9 mouse cellular contexts compared by ENCODE assay signal in the genomic region with DNA sequence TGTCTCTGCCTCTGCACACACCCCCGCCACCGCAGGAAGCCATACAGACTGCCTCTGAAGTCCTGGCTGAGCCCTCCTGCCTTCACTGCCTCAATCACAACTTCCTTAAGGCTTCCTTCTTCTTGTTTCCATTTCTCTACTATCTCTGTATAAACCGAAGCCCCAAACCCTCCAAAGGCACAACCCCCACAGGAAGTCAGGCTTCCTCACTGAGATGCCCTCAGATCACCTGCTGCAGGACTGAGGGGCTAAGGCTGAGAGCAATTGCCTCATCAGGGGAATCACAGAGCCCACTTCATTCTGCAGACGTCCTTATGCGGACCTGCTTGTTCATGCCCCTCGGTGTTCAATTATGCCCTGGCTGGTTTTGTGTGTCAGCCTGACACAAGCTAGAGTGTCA. TPM values are rescaled to one million over a fixed set of nuclear protein-coding genes. Genes with fewer than 3 reads are reported as not detected.
DNase-seq lines count a peak whose midpoint lies in the region; ATAC-seq and TF ChIP-seq lines count a peak whose summit lies in the region.
"Had no signal": no experiment of that assay in that cellular context is flagged by ENCODE, and none has a peak within 500 bp of the region (broad histone marks: within the 10 kb centered on the region; RNA-seq: fewer than 3 reads in every experiment).

No protein-coding gene starts in this region.

- WGBS in heart, embryonic 16.5 days = 72% methylated on average over 6 of the region's 6 CpGs
- 24% methylated on average over 6 of the region's 6 CpGs for WGBS in bone marrow, adult 2 months
- 89% methylated on average over 6 of the region's 6 CpGs for WGBS in intestine, embryonic 14.5 days
- 90% methylated on average over 6 of the region's 6 CpGs for WGBS in neural tube, embryonic 13.5 days

- H3K27me3 ChIP-seq in heart, embryonic 16.5 days (ENCODE audit: control insufficient read depth, insufficient read depth, low read length) = no peaks in the 10 kb centered on the region
- no peaks in the 10 kb centered on the region for H3K27me3 ChIP-seq in intestine, embryonic 14.5 days (replicated peaks; ENCODE audit: control insufficient read depth, insufficient read depth, low read length)
- no peaks in the 10 kb centered on the region; the same call in 1 of the 2 replicates for H3K27me3 ChIP-seq in neural tube, embryonic 13.5 days

- H3K36me3 ChIP-seq in heart, embryonic 16.5 days (ENCODE audit: control insufficient read depth, insufficient read depth) = peaks cover 11% of the 10 kb centered on the region
- peaks cover 32% of the 10 kb centered on the region for H3K36me3 ChIP-seq in intestine, embryonic 14.5 days (ENCODE audit: control insufficient read depth, insufficient read depth, low read length)
- H3K36me3 ChIP-seq in neural tube, embryonic 13.5 days = peaks cover 43% of the 10 kb centered on the region

- H3K27ac ChIP-seq in heart, embryonic 16.5 days (ENCODE audit: low read length) = no peak overlapping the region
- H3K27ac ChIP-seq in bone marrow, adult 2 months (ENCODE audit: control insufficient read depth, insufficient read depth, low read depth, low read length, poor library complexity) = peak overlapping the region; percentile 57; the same call in 1 of the 2 replicates
- H3K27ac ChIP-seq in intestine, embryonic 14.5 days (ENCODE audit: low read depth) = no peak overlapping the region
- H3K27ac ChIP-seq in neural tube, embryonic 13.5 days (replicated peaks) = no peak overlapping the region

- no peaks in the 10 kb centered on the region for H3K9me3 ChIP-seq in heart, embryonic 16.5 days (replicated peaks; ENCODE audit: control insufficient read depth, low read length)
- H3K9me3 ChIP-seq in intestine, embryonic 14.5 days (ENCODE audit: control insufficient read depth, low read length) = no peaks in the 10 kb centered on the region
- no peaks in the 10 kb centered on the region for H3K9me3 ChIP-seq in neural tube, embryonic 13.5 days

- no peak for ATAC-seq in heart, embryonic 16.5 days (replicated peaks; ENCODE audit: extremely low read depth, insufficient read depth, low FRiP score)
- ATAC-seq in intestine, embryonic 14.5 days (replicated peaks; ENCODE audit: low FRiP score, low TSS enrichment, low read depth) = no peak
- ATAC-seq in neural tube, embryonic 13.5 days (ENCODE audit: low read depth) = no peak

- H3K4me2 ChIP-seq in heart, embryonic 16.5 days (ENCODE audit: low read depth, low read length) = peak overlapping the region; percentile 96; the same call in 1 of the 2 replicates
- H3K4me2 ChIP-seq in intestine, embryonic 14.5 days (ENCODE audit: low read length) = peak overlapping the region; percentile 98; the same call in 1 of the 2 replicates
- peak overlapping the region; percentile 80 for H3K4me2 ChIP-seq in neural tube, embryonic 13.5 days

- no peak for TF ChIP-seq CTCF in bone marrow, adult 2 months (IDR thresholded peaks at IDR 0.05; ENCODE audit: control insufficient read depth, insufficient read depth, low read length)

- intact Hi-C loops in heart, postnatal 10 days (cut with DNase I) = no loop called here

- no peak overlapping the region for H3K4me3 ChIP-seq in heart, embryonic 16.5 days (ENCODE audit: low read length)
- peak overlapping the region; percentile 5 for H3K4me3 ChIP-seq in bone marrow, adult 2 months (replicated peaks; ENCODE audit: control insufficient read depth, low read depth, low read length)
- H3K4me3 ChIP-seq in intestine, embryonic 14.5 days (ENCODE audit: low read depth, low read length) = no peak overlapping the region
- H3K4me3 ChIP-seq in neural tube, embryonic 13.5 days = peak overlapping the region; percentile 78

- no peak for DNase-seq in heart, postnatal 10 days
- DNase-seq in intestine, embryonic 14.5 days (ENCODE audit: low spot score) = peak; percentile 44
- DNase-seq in embryo, embryonic 11 days = no peak
- no peak for DNase-seq in cerebellum, adult 18-20 months
- DNase-seq in adrenal gland, postnatal 36 days = no peak

- H3K4me1 ChIP-seq in heart, embryonic 16.5 days (ENCODE audit: control insufficient read depth, insufficient read depth, low read length) = peaks cover 17% of the 10 kb centered on the region
- H3K4me1 ChIP-seq in bone marrow, adult 2 months (ENCODE audit: control insufficient read depth, insufficient read depth, low read length) = peaks cover 11% of the 10 kb centered on the region
- peaks cover 13% of the 10 kb centered on the region for H3K4me1 ChIP-seq in intestine, embryonic 14.5 days (replicated peaks; ENCODE audit: control insufficient read depth, insufficient read depth, low read length)
- peaks cover 24% of the 10 kb centered on the region for H3K4me1 ChIP-seq in neural tube, embryonic 13.5 days (replicated peaks)

- no peak for TF ChIP-seq POLR2A in bone marrow, adult 2 months (IDR thresholded peaks at IDR 0.05; ENCODE audit: borderline replicate concordance, control insufficient read depth, low read depth, low read length)

- H3K9ac ChIP-seq in heart, embryonic 16.5 days (ENCODE audit: low read length) = no peak overlapping the region
- H3K9ac ChIP-seq in intestine, embryonic 14.5 days (ENCODE audit: low read length) = no peak overlapping the region
- peak overlapping the region; percentile 92 for H3K9ac ChIP-seq in neural tube, embryonic 13.5 days

RNA-seq across cellular contexts. Expression of a gene that starts 1.4 kb away (rescaled TPM):
- polyA plus RNA-seq in heart, embryonic 16.5 days (2015; fragmentation: Nextera tagmentation; extraction: Ambion mirVana) = 342 and 383 TPM in 2 replicates
- total RNA-seq in heart, postnatal 10 days (2021) = 100 to 1,000 TPM; 221 to 231 TPM
- 151 and 176 TPM in 2 replicates for polyA plus RNA-seq in bone marrow, adult 2 months (2011; ENCODE audit: insufficient read depth, insufficient read length, low replicate concordance, missing spikeins)
- 424 and 467 TPM in 2 replicates for polyA plus RNA-seq in intestine, embryonic 14.5 days (2014; fragmentation: Nextera tagmentation; extraction: Ambion mirVana)
- 520 and 589 TPM in 2 replicates for polyA plus RNA-seq in neural tube, embryonic 13.5 days (2015; fragmentation: Nextera tagmentation; extraction: Ambion mirVana)
- total RNA-seq in adrenal gland, postnatal 36 days (2021) = 100 to 1,000 TPM; 332 to 335 TPM

RNA-seq across cellular contexts. Expression of a gene that starts 8.2 kb away (rescaled TPM):
- 0.24 and 0.47 TPM in 2 replicates for polyA plus RNA-seq in heart, embryonic 16.5 days (2015; fragmentation: Nextera tagmentation; extraction: Ambion mirVana)
- total RNA-seq in heart, postnatal 10 days (2021) = not detected
- polyA plus RNA-seq in bone marrow, adult 2 months (2011; ENCODE audit: insufficient read depth, insufficient read length, low replicate concordance, missing spikeins) = 0.32 TPM in 1 of 2 replicates, not detected in the other
- polyA plus RNA-seq in intestine, embryonic 14.5 days (2014; fragmentation: Nextera tagmentation; extraction: Ambion mirVana) = 0.09 TPM in 1 of 2 replicates, not detected in the other
- not detected in 2 replicates for polyA plus RNA-seq in neural tube, embryonic 13.5 days (2015; fragmentation: Nextera tagmentation; extraction: Ambion mirVana)
- total RNA-seq in adrenal gland, postnatal 36 days (2021) = not detected
- total RNA-seq: left cerebral cortex, postnatal 10 days had no signal

RNA-seq across cellular contexts. Expression of a gene that starts 22.8 kb away (rescaled TPM):
- not detected in 2 replicates for polyA plus RNA-seq in heart, embryonic 16.5 days (2015; fragmentation: Nextera tagmentation; extraction: Ambion mirVana)
- total RNA-seq in heart, postnatal 10 days (2021) = not detected
- polyA plus RNA-seq in bone marrow, adult 2 months (2011; ENCODE audit: insufficient read depth, insufficient read length, low replicate concordance, missing spikeins) = not detected in 2 replicates
- not detected in 2 replicates for polyA plus RNA-seq in intestine, embryonic 14.5 days (2014; fragmentation: Nextera tagmentation; extraction: Ambion mirVana)
- not detected in 2 replicates for polyA plus RNA-seq in neural tube, embryonic 13.5 days (2015; fragmentation: Nextera tagmentation; extraction: Ambion mirVana)
- not detected for total RNA-seq in adrenal gland, postnatal 36 days (2021)
- total RNA-seq: left cerebral cortex, postnatal 10 days had no signal

RNA-seq across cellular contexts. Expression of a gene that starts 34.8 kb away (rescaled TPM):
- polyA plus RNA-seq in heart, embryonic 16.5 days (2015; fragmentation: Nextera tagmentation; extraction: Ambion mirVana) = not detected in 2 replicates
- not detected for total RNA-seq in heart, postnatal 10 days (2021)
- not detected in 2 replicates for polyA plus RNA-seq in bone marrow, adult 2 months (2011; ENCODE audit: insufficient read depth, insufficient read length, low replicate concordance, missing spikeins)
- polyA plus RNA-seq in intestine, embryonic 14.5 days (2014; fragmentation: Nextera tagmentation; extraction: Ambion mirVana) = not detected in 2 replicates
- polyA plus RNA-seq in neural tube, embryonic 13.5 days (2015; fragmentation: Nextera tagmentation; extraction: Ambion mirVana) = not detected in 2 replicates
- not detected for total RNA-seq in adrenal gland, postnatal 36 days (2021)
- total RNA-seq: left cerebral cortex, postnatal 10 days had no signal

RNA-seq across cellular contexts. Expression of a gene that starts 46.2 kb away (rescaled TPM):
- not detected in 2 replicates for polyA plus RNA-seq in heart, embryonic 16.5 days (2015; fragmentation: Nextera tagmentation; extraction: Ambion mirVana)
- not detected for total RNA-seq in heart, postnatal 10 days (2021)
- not detected in 2 replicates for polyA plus RNA-seq in bone marrow, adult 2 months (2011; ENCODE audit: insufficient read depth, insufficient read length, low replicate concordance, missing spikeins)
- not detected in 2 replicates for polyA plus RNA-seq in intestine, embryonic 14.5 days (2014; fragmentation: Nextera tagmentation; extraction: Ambion mirVana)
- not detected in 2 replicates for polyA plus RNA-seq in neural tube, embryonic 13.5 days (2015; fragmentation: Nextera tagmentation; extraction: Ambion mirVana)
- not detected for total RNA-seq in adrenal gland, postnatal 36 days (2021)
- total RNA-seq: left cerebral cortex, postnatal 10 days had no signal

Comparison
In these comparisons a context has a peak if more than half of its experiments do, and no peak if none do; other contexts are left out.
1. H3K4me3 ChIP-seq: peak in bone marrow, adult 2 months (single experiment) and neural tube, embryonic 13.5 days (single experiment); none in heart, embryonic 16.5 days (single experiment) and intestine, embryonic 14.5 days (single experiment).
2. Peak in every context shown above with its lines, with median percentiles within 50 percentile points of each other: H3K4me2 ChIP-seq.